Mouse (Mus musculus) right cerebral cortex, adult 2 months (tissue): ENCODE data around the gene Gpr27.

Source experiments
- DNase-seq, 2 experiments: peaks; one replicate each; pipeline ENCODE4 v3.0.0; 2021 to 2022; ENCODE audit warnings: low spot score in 2 of 2

Gpr27 gene

DNA sequence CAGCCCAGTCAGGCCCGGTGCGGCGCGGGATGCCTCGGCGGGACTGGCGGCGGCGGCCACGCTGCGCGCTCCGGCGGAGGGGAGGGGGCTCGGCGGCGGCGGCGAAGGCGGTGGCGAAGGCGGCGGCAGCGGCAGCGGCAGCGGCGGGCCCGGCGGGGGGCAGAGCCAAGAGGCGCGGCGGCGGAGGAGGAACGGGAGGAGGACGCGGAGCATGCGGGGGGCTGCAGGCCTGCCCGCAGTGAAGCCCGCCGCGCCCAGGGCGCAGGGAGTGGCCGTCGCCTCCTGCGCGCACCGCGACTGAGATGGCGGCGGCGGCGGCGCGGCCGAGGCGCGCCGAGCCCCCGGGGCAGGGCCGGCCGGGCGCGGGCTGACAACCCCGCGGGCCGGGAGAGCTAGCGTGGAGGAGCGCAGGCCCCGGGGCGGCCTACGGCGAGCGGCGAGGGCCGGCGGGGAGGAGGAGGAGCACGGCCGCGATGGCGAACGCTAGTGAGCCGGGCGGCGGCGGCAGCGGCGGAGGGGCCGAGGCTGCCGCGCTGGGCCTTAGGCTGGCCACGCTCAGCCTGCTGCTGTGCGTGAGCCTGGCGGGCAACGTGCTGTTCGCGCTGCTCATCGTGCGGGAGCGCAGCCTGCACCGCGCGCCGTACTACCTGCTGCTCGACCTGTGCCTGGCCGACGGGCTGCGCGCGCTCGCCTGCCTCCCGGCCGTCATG, at the start of gene Gpr27:
Gene Gpr27 (plus strand): TSS at position 474 of the 710 bp plus-strand sequence.
- DNase-seq = peak in 1 of 2 experiments; percentile 37

- DNase-seq = no peak
These were observed 48.9 kb upstream of the Gpr27 start for GRCm38 (mm10) chr6:99643439-99644199.

GRCm38 (mm10) chr6:99644386-99644785, 48.1 kb upstream of the Gpr27 start:
- no peak for DNase-seq

- no peak for DNase-seq
These were observed 47.6 kb upstream of the Gpr27 start for GRCm38 (mm10) chr6:99644876-99645275.

DNA sequence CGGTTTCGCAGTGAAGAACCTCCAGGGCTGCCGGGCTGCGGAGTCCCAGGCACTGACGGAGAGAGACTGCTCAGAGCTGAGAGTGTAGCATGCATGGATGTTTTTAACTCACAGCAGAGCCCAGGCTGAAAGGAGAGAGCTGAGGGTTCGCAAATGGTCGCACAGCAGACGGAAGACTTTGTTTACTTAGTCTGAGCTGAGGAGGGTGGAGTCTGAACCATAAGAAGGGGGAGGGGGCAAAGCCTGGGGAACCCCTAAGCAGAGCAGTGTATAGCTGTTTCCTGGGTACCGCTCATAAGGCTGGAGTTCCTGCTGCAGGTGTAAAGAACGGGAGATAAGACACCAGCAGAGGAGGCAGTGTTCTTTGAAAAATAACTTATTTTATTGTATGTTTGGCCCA, 46.1 kb upstream of the Gpr27 start:
- no peak for DNase-seq

DNA sequence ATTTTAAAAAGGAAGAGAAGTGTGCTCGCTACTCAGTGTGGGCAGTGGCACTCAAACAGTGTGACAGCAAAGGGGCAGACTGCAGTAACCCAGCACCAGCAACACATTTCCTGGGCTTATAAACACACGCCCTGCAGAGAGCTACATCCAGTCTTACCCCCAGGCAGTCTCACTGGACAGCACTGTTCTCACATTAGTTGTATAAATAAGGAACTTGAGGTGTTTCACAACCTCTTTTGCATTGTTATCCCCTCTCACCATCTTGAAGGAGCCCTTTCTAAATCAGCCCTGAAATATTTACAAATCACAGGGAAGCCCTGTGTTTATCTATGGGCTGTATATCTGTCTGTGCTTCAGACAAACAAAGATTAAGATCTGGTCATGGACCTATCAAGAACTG, 43.2 kb upstream of the Gpr27 start:
- DNase-seq = no peak

GRCm38 (mm10) chr6:99652341-99652740, 40.1 kb upstream of the Gpr27 start:
- DNase-seq = no peak

- DNase-seq = no peak
These were observed 38.1 kb upstream of the Gpr27 start for GRCm38 (mm10) chr6:99654343-99654742.

GRCm38 (mm10) chr6:99655488-99655887, 37.0 kb upstream of the Gpr27 start:
- no peak for DNase-seq

DNA sequence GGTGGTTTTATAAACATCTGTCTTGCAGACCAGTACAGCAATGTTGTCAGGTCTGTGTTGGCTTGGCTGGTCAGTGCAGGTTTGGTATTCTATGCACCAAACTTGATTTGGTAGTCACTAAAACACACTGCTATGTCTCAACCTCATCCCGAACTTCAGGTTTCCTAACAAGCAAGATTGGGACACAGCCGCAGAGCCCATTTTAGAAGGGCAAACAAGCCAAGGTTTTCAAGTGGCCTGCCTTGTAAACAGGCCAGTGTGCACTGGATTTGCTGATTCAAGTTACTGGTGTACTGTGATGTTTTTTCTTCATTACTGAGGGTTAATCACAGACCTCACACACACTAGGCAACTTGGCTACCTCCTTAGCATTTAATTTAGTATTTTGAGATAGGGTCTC, 36.4 kb upstream of the Gpr27 start:
- DNase-seq = no peak

DNA sequence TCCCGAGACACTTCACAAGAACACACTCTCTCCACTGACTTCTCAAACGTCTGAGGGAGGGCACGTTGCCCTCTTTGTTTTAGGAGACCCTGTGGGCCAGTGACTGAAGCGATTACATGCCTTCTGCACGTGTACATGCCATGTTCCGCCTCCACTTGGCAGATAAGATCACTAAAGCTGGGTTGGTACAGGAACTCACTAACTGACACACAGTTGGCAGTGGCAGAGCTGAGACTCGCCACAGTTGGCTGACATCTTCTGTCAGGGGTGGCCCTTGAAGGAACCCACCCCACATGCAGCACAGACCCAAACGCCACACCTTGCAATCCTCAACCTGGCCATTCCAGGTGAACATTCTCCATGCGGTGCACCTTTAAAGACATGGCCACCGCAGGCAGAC, 33.9 kb upstream of the Gpr27 start:
- DNase-seq = no peak

DNA sequence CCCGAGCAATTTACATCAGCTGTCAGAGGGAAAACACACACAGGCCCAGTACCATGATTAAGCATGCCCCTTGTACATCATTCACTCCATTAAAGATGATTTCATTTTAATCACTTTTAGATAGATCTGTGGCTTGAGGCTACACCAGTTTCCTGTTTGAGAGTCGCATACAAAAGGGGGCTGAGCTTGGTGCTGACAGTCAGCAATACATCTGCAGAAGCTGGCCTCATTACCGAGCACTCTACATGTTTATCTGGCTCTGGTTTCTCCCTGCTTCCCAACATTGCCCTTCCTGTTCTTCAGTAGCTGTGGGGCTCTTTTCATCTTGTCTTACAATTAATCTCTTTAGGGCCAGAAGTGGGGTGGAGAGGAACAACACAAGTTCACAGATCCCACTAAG, 32.0 kb upstream of the Gpr27 start:
- no peak for DNase-seq

DNA sequence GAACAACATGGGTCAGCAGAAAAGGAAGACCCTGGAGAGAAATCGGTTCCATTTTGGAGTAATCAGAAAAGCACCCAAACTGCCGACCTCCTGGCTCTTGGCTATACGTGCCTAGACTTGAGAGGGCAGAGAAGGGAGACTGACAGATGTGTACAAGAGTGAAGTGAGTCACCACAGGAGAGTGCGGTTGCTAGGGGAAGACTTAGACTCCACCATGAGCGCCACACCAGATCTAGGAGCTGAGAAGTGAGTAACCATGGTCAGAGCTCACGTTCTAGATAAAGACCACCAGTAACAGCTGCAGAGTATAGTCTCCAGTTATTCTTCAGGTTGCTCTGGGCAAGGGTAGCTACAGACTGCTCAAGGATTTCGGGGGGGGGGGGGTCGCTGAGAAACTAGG, 29.2 kb upstream of the Gpr27 start:
- no peak for DNase-seq

- DNase-seq = no peak
These were observed 26.8 kb upstream of the Gpr27 start for GRCm38 (mm10) chr6:99665457-99666317.

DNA sequence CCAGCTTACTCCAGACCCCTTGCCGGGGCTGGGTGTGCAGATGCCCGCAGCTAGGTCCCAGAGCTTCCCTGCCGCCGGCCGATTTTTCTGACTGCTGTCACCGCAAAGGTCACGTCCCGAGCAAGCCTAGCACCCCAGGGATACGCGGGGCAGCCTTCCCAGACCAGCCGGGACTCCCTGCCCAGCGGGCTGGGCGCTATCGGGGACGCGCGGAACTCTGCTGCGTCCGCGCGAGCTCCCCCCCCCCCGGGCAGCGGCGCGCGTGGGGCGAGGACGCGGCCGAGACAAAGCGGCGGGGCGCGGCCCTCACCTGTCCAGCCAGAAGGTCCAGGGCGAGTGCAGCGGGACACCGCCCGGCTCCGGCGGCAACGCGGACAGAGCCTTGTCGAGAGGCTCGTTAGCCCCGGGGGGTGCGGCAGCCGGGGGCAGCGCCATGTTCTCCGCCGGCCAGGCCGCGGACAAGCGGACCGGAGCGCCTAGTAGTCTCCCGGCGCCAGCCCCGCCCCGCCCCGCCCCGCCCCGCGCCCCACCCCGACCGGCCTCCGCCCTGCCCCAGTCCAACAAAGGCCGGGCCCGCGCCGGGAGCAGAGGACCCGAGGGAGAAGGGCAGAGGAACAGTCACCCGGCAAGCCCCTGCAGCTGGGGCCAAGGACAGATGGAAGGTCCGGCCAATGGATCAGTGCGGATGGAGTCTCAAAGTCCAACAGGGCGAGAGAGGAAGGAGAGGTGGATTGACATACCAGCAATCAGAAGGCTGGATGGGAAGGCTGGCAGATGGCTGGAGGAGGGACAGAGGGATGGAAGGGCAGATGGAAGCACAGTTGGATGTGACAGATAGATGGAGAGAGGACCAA, 25.9 kb upstream of the Gpr27 start, which contains the start of the genes Eif4e3 and Gm20696:
Gene Eif4e3 (minus strand): TSS at position 454 of the 854 bp plus-strand sequence.
Gene Gm20696 (minus strand): TSS at position 480 of the 854 bp plus-strand sequence.
- DNase-seq = no peak

DNA sequence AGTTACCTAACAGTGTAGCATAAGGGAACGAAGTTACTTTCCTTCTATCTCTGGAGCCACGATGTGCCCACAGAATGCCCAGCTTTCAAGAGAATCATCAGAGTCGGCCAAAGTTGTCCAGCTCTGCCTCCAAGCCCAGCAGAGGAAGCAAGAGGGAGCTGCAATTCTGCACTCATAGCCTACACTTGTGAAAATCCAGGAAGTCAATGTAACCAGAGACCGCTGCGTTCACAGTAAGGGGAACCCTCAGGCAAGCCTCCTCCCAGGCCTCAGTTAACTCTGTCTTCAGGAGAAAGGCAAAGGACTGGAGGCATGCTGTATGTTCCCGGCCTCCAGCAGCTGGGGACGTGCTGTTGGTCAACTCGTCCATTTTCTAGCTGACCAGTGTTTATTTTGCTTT, 25.2 kb upstream of the Gpr27 start:
- DNase-seq = no peak

GRCm38 (mm10) chr6:99669481-99670325, 22.8 kb upstream of the Gpr27 start:
- peak; percentile 77 to 81 for DNase-seq

DNA sequence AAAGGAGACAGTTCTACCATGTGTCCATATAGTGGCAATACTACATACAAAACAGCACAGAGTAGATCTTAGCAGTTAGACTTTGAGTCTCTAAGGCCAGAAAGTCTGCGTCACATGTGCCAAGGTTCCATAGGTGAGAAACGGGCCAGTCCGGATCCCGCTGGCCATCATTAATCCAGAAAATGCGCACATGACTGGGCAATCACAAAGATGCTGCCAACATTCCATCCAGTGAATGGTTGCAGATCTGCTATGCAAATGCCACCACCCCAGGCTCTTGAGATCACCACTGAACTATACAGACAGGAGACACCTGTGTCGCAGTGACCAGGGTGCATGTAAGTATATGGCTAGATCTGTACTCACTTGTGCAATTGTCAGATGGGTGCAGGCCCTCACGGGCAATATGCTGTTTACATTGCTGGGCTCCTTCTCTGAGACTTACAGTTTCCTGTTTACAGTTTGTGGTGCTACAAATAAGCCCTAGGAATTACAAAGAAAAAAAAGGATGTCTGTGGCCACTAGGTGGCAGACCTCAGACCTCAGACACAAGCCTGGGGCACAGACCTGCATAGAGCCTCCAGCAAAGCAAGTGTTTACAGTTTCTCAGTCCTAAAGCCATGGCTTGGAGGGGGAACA, 21.9 kb upstream of the Gpr27 start:
- peak in 1 of 2 experiments; percentile 72 for DNase-seq

DNA sequence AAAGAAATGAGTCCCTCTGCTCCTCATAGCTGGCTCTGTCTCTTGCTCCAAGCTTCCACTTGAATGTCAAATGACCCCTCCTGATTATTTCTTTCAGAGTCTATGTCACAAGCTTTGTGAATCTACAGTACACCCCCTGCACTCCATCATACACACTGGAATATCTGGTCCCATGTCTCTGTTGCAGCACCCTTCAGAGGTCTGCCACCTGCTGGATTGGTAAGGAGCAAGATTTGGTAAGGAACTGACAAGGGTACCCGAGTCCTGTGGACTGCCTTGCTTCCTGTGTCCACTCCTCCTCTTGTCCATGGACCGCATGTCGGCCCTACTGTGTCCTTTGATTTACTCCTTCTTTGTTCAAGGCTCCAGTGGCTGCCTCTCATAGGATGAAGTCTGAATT, 20.7 kb upstream of the Gpr27 start:
- DNase-seq = no peak

- no peak for DNase-seq
These were observed 18.0 kb upstream of the Gpr27 start for GRCm38 (mm10) chr6:99674482-99674881.
